Mouse (Mus musculus) forebrain, postnatal 0 days (tissue): Measurements from ENCODE around the gene Mss51. TPM values are rescaled to one million over a fixed set of nuclear protein-coding genes. Genes with fewer than 3 reads are reported as not detected.

Source experiments
- ATAC-seq: fragments of 200-750 bp; cut with Nextera tagmentation; 2 replicates; pipeline ENCODE4 v1.8.0; 2017; ENCODE audit warnings: mild to moderate bottlenecking, moderate library complexity
- DNase-seq: peaks from one replicate; pipeline ENCODE4 v3.0.0-alpha.2; 2015
- H3K27ac ChIP-seq: fragments of 300-500 bp; sonication (generic); 2 replicates; pipeline ENCODE4 v1.5.1; 2014; ENCODE audit warnings: low read depth, mild to moderate bottlenecking, antibody characterized with exemption, low read length, moderate library complexity, mixed read lengths
- H3K27me3 ChIP-seq: fragments of 300-500 bp; sonication (generic); 2 replicates; pipeline ENCODE4 v1.6.1; 2014; ENCODE audit warnings: mild to moderate bottlenecking, low read length, mixed read lengths; ENCODE audit not compliant: insufficient read depth
- H3K36me3 ChIP-seq: fragments of 300-500 bp; sonication (generic); 2 replicates; pipeline ENCODE4 v1.6.1; 2014; ENCODE audit warnings: mild to moderate bottlenecking, moderate library complexity; ENCODE audit not compliant: insufficient read depth
- H3K4me1 ChIP-seq: fragments of 300-500 bp; sonication (generic); 2 replicates; pipeline ENCODE4 v1.6.1; 2014; ENCODE audit warnings: antibody characterized with exemption; ENCODE audit not compliant: insufficient read depth
- H3K4me2 ChIP-seq: fragments of 300-500 bp; sonication (generic); 2 replicates; pipeline ENCODE4 v1.6.1; 2014; ENCODE audit warnings: low read depth, mild to moderate bottlenecking, moderate library complexity
- H3K4me3 ChIP-seq: fragments of 300-500 bp; sonication (generic); 2 replicates; pipeline ENCODE4 v1.5.1; 2014; ENCODE audit warnings: low read depth, low read length, mixed read lengths
- H3K9ac ChIP-seq: fragments of 300-500 bp; sonication (generic); 2 replicates; pipeline ENCODE4 v1.6.1; 2014; ENCODE audit warnings: mild to moderate bottlenecking
- H3K9me3 ChIP-seq: fragments of 300-500 bp; sonication (generic); 2 replicates; pipeline ENCODE4 v1.6.1; 2016; ENCODE audit warnings: low read length
- CTCF ChIP-seq: sonication (generic); IDR thresholded peaks from 2 replicates; pipeline ENCODE4 v1.5.1; 2016; ENCODE audit warnings: antibody characterized with exemption, control low read depth, low read depth
- WGBS: fragments of 180-500 bp; shearing (Covaris S2); extraction: QIAGEN DNeasy Blood & Tissue Kit; methylation state at CpG from one replicate; pipeline ENCODE4 v1.1.7; 2014; 5-methylcytosine and 5-hydroxymethylcytosine counted together
- polyA plus RNA-seq: library from polyadenylated mRNA; unstranded; fragments of >200 nt; fragmentation: Nextera tagmentation; extraction: Ambion mirVana; gene quantifications from 2 replicates; pipeline ENCODE4 v1.2.1, GENCODE M21; 2015
- total RNA-seq: library from RNA; depleted of rRNA; stranded (reverse); fragments of >200 nt; gene quantifications from 2 replicates; pipeline ENCODE4 v1.2.3, GENCODE M21; 2014

Mss51 gene
- total and polyA plus RNA-seq, 2 experiments from 2014 or later, result 0.14 TPM; not detected in 1

GRCm38 (mm10) chr14:20479291-20480194, 17.2 kb downstream of the Mss51 start, which contains the start of gene Anxa7:
Gene Anxa7 (minus strand): TSS chr14:20480133.
- H3K9ac ChIP-seq, result peak within 1 kb of the TSS; percentile 68
- TF ChIP-seq CTCF, result peak; percentile 43; the same call in 1 of the 2 replicates
- no peaks in the 10 kb centered on the region for H3K4me1 ChIP-seq
- H3K27ac ChIP-seq, result peak within 1 kb of the TSS; percentile 46; the same call in 1 of the 2 replicates
- H3K4me2 ChIP-seq, result peak within 1 kb of the TSS; percentile 71
- ATAC-seq (peak; percentile 83), DNase-seq (peak; percentile 74)
- H3K4me3 ChIP-seq, result peak within 1 kb of the TSS; percentile 67
- WGBS, result 4% methylated on average over 48 of the region's 48 CpGs
- no peaks in the 10 kb centered on the region for H3K9me3 ChIP-seq
- peaks cover 5% of the 10 kb centered on the region; the same call in 1 of the 2 replicates for H3K36me3 ChIP-seq
- no peaks in the 10 kb centered on the region for H3K27me3 ChIP-seq

GRCm38 (mm10) chr14:20478801-20479200, 17.9 kb downstream of the Mss51 start:
- no peaks in the 10 kb centered on the region for H3K4me1 ChIP-seq
- no peak for DNase-seq
- no peak for TF ChIP-seq CTCF

GRCm38 (mm10) chr14:20478385-20478784, 18.3 kb downstream of the Mss51 start:
- Histone ChIP-seq H3K27ac (no peak overlapping the region), H3K36me3 (no peaks in the 10 kb centered on the region), H3K9ac (no peak overlapping the region), H3K4me3 (peak overlapping the region; percentile 67; the same call in 1 of the 2 replicates), H3K9me3 (no peaks in the 10 kb centered on the region), H3K4me1 (no peaks in the 10 kb centered on the region), H3K27me3 (no peaks in the 10 kb centered on the region), H3K4me2 (peak overlapping the region; percentile 14; the same call in 1 of the 2 replicates)
- TF ChIP-seq CTCF, result no peak
- 53% methylated on average over 3 of the region's 3 CpGs for WGBS
- no peak for ATAC-seq
- no peak for DNase-seq

More at GRCm38 (mm10) chr14:20478801-20479200, 17.9 kb downstream of the Mss51 start:
- Histone ChIP-seq H3K4me3 (peak overlapping the region; percentile 67), H3K36me3 (no peaks in the 10 kb centered on the region), H3K4me2 (peak overlapping the region; percentile 71), H3K9me3 (no peaks in the 10 kb centered on the region), H3K27me3 (no peaks in the 10 kb centered on the region), H3K9ac (peak overlapping the region; percentile 68; the same call in 1 of the 2 replicates), H3K27ac (peak overlapping the region; percentile 46; the same call in 1 of the 2 replicates)
- ATAC-seq, result no peak
- WGBS, result 30% methylated on average over 7 of the region's 7 CpGs

GRCm38 (mm10) chr14:20477261-20478025, 19.3 kb downstream of the Mss51 start:
- H3K36me3 ChIP-seq, result no peaks in the 10 kb centered on the region
- no peaks in the 10 kb centered on the region for H3K27me3 ChIP-seq
- no peak overlapping the region for H3K9ac ChIP-seq
- TF ChIP-seq CTCF, result no peak
- no peak overlapping the region for H3K27ac ChIP-seq
- no peaks in the 10 kb centered on the region for H3K9me3 ChIP-seq
- no peaks in the 10 kb centered on the region for H3K4me1 ChIP-seq
- 49% methylated on average over 4 of the region's 4 CpGs for WGBS
- DNase-seq (no peak), ATAC-seq (no peak)
- no peak overlapping the region for H3K4me3 ChIP-seq
- no peak overlapping the region for H3K4me2 ChIP-seq

GRCm38 (mm10) chr14:20460216-20460615, 36.5 kb downstream of the Mss51 start:
- DNase-seq, result no peak
- no peak for ATAC-seq

GRCm38 (mm10) chr14:20458378-20458777, 38.3 kb downstream of the Mss51 start:
- no peak overlapping the region for H3K4me2 ChIP-seq
- no peak overlapping the region for H3K27ac ChIP-seq
- 98% methylated on average over 9 of the region's 9 CpGs for WGBS
- no peaks in the 10 kb centered on the region for H3K4me1 ChIP-seq
- H3K36me3 ChIP-seq, result peaks cover 39% of the 10 kb centered on the region
- no peak for TF ChIP-seq CTCF
- no peaks in the 10 kb centered on the region for H3K27me3 ChIP-seq
- H3K9ac ChIP-seq, result no peak overlapping the region
- ATAC-seq, result no peak
- H3K9me3 ChIP-seq, result no peaks in the 10 kb centered on the region
- DNase-seq, result no peak
- no peak overlapping the region for H3K4me3 ChIP-seq

More at GRCm38 (mm10) chr14:20460216-20460615, 36.5 kb downstream of the Mss51 start:
- Histone ChIP-seq H3K4me3 (no peak overlapping the region), H3K4me2 (no peak overlapping the region), H3K9me3 (no peaks in the 10 kb centered on the region), H3K27ac (no peak overlapping the region), H3K4me1 (no peaks in the 10 kb centered on the region), H3K36me3 (peaks cover 50% of the 10 kb centered on the region), H3K9ac (no peak overlapping the region), H3K27me3 (no peaks in the 10 kb centered on the region)
- TF ChIP-seq CTCF, result no peak
- 80% methylated on average over 14 of the region's 14 CpGs for WGBS
